Mouse (Mus musculus): ENCODE results near the gene Ddb2. TPM values are rescaled to one million over a fixed set of nuclear protein-coding genes. Genes with fewer than 3 reads are reported as not detected.

Ddb2 gene
- polyA plus RNA-seq, 1 experiment = 13.9 TPM

DNA sequence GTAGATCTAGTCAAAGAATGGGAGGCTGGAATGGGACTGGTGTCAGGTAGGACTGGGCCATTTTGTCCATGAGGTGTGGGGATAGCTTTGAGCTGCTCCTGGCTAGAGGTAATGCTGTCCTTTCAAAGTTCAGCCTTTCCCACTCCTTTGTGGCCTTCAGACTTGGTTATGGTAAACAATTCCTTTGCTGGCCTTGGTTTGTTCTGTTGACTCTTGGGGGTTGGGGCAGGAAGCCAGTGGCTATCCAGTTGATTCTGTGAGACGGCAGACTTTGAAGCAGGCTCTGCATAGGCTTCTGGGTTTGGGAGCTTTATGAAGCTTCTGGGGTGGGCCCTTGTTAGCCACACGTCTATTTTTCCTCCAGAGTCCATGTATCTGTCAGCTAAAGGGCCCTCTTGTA is 31.9 kb upstream of the Ddb2 start:
- TF ChIP-seq CTCF (IDR thresholded peaks at IDR 0.05; ENCODE audit: insufficient read depth, low read length) (no peak), POLR2A (IDR thresholded peaks at IDR 0.05; ENCODE audit: borderline replicate concordance, extremely low read depth, low read depth, low read length) (no peak)

DNA sequence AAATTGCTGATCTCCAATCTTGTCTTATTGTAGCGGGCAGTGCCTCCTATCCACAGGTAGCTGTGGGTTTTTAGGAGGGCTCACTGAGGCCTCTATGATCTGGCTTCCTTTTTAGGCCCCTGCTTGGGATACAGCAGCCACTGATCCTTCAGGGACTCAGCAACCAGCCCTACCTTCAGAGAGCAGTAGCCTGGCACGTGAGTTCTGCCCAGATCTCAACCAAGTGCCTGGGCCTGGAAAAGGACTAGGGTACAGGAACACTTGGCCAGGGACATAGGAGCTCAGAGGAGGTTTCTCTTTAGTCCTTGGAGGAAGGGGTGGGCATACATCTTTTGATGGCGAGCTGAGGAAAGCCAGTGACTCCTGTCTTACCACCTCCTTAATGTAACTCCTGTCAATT is 31.3 kb upstream of the Ddb2 start:
- no peak for DNase-seq
- no peak overlapping the region for H3K4me3 ChIP-seq (replicated peaks; ENCODE audit: extremely low read depth, low read depth, low read length)
- peaks cover 2% of the 10 kb centered on the region for H3K4me1 ChIP-seq (ENCODE audit: control insufficient read depth, insufficient read depth, low read length)
- TF ChIP-seq POLR2A (IDR thresholded peaks at IDR 0.05; ENCODE audit: borderline replicate concordance, extremely low read depth, low read depth, low read length) (no peak), CTCF (IDR thresholded peaks at IDR 0.05; ENCODE audit: insufficient read depth, low read length) (no peak)
- WGBS = 94% methylated on average over 3 of the region's 3 CpGs

More for the DNA sequence above, 31.9 kb upstream of the Ddb2 start:
- Histone ChIP-seq H3K4me1 (ENCODE audit: control insufficient read depth, insufficient read depth, low read length) (peaks cover 2% of the 10 kb centered on the region), H3K4me3 (replicated peaks; ENCODE audit: extremely low read depth, low read depth, low read length) (no peak overlapping the region)
- DNase-seq = no peak
- 57% methylated on average over 2 of the region's 2 CpGs for WGBS

DNA sequence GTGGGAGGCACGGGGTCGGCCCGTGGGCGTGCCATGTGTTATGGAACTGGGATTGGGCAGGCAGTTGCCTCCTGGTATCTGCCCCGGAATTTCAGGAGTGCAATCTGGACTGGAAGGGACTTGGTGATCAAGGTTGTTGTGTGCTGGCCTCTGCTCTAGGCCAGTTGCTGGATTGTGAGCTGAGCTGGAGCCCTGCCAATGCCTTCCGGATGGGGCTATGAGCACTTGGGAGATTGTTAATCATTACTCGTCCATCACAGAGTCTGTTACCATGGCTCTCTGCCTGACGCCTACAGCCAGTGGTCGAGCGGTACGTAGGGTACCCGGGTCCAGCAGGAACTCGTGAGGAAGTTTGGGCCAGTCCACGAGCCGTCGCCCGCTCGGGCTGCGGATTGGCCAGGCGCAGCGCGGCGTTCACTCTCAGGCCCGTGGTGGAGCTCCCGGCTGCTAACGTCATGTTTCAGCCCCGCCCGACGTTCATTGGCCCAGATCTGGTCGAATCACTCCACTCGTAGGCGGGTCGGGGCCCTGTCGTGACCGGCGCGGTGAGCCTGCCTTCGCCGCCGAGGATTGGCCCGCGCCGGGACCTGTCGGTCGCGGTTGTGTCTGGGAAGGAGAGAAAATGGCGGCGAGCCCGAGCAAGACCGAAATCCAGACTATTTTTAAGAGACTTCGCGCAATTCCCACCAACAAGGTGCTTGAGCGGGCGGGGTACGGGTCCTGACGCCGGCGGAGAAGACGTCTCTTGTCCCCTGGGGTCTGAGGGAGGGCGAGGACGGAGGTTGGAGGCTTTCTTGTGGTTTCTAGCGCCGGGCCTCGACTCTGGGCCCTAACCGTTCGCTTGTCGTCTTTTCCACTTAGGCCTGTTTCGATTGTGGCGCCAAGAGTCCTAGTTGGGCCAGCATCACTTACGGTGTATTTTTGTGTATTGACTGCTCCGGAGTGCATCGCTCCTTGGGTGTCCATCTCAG is 28.2 kb upstream of the Ddb2 start, which contains the start of gene Arfgap2:
Gene Arfgap2 (plus strand): TSS at position 264 of the 971 bp plus-strand sequence.
- DNase-seq = peak; percentile 96
- H3K4me3 ChIP-seq (replicated peaks; ENCODE audit: extremely low read depth, low read depth, low read length) = peak within 1 kb of the TSS; percentile 95
- TF ChIP-seq POLR2A (IDR thresholded peaks at IDR 0.05; ENCODE audit: borderline replicate concordance, extremely low read depth, low read depth, low read length) (peak; percentile 89), CTCF (IDR thresholded peaks at IDR 0.05; ENCODE audit: insufficient read depth, low read length) (no peak)
- WGBS = under 1% methylated on average over 72 of the region's 72 CpGs
- H3K4me1 ChIP-seq (ENCODE audit: control insufficient read depth, insufficient read depth, low read length) = peaks cover 2% of the 10 kb centered on the region

- Histone ChIP-seq H3K4me1 (ENCODE audit: control insufficient read depth, insufficient read depth, low read length) (peaks cover 2% of the 10 kb centered on the region), H3K4me3 (replicated peaks; ENCODE audit: extremely low read depth, low read depth, low read length) (no peak overlapping the region)
- TF ChIP-seq CTCF (IDR thresholded peaks at IDR 0.05; ENCODE audit: insufficient read depth, low read length) (no peak), POLR2A (IDR thresholded peaks at IDR 0.05; ENCODE audit: borderline replicate concordance, extremely low read depth, low read depth, low read length) (no peak)
- WGBS = 85% methylated on average over 17 of the region's 17 CpGs
- no peak for DNase-seq
Observed at GRCm38 (mm10) chr2:91263692-91264660, 27.2 kb upstream of the Ddb2 start.

- Histone ChIP-seq H3K4me1 (ENCODE audit: control insufficient read depth, insufficient read depth, low read length) (no peaks in the 10 kb centered on the region), H3K4me3 (replicated peaks; ENCODE audit: extremely low read depth, low read depth, low read length) (no peak overlapping the region)
- WGBS = 91% methylated on average over 1 of the region's 1 CpGs
- TF ChIP-seq POLR2A (IDR thresholded peaks at IDR 0.05; ENCODE audit: borderline replicate concordance, extremely low read depth, low read depth, low read length) (no peak), CTCF (IDR thresholded peaks at IDR 0.05; ENCODE audit: insufficient read depth, low read length) (no peak)
- no peak for DNase-seq
Observed at GRCm38 (mm10) chr2:91259493-91259892, 22.7 kb upstream of the Ddb2 start.

DNA sequence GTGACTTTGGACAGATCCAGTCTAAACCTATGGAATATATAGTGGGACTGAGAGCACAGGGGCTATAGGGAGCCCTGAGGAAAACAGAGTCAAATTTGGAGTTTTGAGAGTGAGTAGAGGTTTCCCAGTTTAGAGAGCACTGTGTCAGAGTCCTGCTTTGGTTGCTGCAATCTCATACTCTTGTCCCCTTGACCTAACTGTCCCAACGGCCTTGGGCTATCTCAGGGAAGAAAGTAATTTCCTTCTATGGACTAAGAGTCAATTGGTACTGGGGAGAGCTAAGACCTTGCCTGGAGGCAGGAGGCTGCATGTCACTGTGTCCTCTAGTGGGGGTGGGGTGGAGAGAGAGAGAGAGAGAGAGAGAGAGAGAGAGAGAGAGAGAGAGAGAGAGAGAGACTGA is 22.0 kb upstream of the Ddb2 start:
- no peak overlapping the region for H3K4me3 ChIP-seq (replicated peaks; ENCODE audit: extremely low read depth, low read depth, low read length)
- no peak for TF ChIP-seq POLR2A (IDR thresholded peaks at IDR 0.05; ENCODE audit: borderline replicate concordance, extremely low read depth, low read depth, low read length)
- no peak for TF ChIP-seq CTCF (IDR thresholded peaks at IDR 0.05; ENCODE audit: insufficient read depth, low read length)
- WGBS = 48% methylated on average over 1 of the region's 1 CpGs
- DNase-seq = no peak
- H3K4me1 ChIP-seq (ENCODE audit: control insufficient read depth, insufficient read depth, low read length) = no peaks in the 10 kb centered on the region

DNA sequence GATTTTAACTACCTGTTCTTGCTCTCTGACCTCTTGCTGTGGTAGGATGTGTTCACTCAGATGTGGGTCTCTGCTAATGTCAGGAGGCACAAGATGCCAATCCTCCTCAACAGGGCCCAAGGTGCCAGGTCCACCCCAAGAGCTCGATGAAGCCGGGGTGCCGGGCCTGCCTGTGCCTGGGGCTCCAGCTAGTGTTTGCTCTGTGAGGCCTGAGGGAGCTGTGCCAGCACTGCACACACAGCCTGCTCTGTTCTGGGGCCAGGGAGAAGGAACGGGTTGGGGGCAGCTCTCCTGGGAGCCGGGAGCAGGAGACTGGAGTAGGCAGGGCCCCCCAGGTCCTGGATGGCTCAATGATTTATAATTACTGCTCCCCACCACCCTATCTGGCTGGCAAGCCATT is 21.3 kb upstream of the Ddb2 start:
- Histone ChIP-seq H3K4me3 (replicated peaks; ENCODE audit: extremely low read depth, low read depth, low read length) (no peak overlapping the region), H3K4me1 (ENCODE audit: control insufficient read depth, insufficient read depth, low read length) (no peaks in the 10 kb centered on the region)
- 52% methylated on average over 5 of the region's 5 CpGs for WGBS
- no peak for DNase-seq
- TF ChIP-seq CTCF (IDR thresholded peaks at IDR 0.05; ENCODE audit: insufficient read depth, low read length) (no peak), POLR2A (IDR thresholded peaks at IDR 0.05; ENCODE audit: borderline replicate concordance, extremely low read depth, low read depth, low read length) (no peak)

GRCm38 (mm10) chr2:91257126-91257980 is 20.6 kb upstream of the Ddb2 start:
- Histone ChIP-seq H3K4me1 (ENCODE audit: control insufficient read depth, insufficient read depth, low read length) (no peaks in the 10 kb centered on the region), H3K4me3 (replicated peaks; ENCODE audit: extremely low read depth, low read depth, low read length) (peak overlapping the region; percentile 82)
- no peak for TF ChIP-seq CTCF (IDR thresholded peaks at IDR 0.05; ENCODE audit: insufficient read depth, low read length)
- TF ChIP-seq POLR2A (IDR thresholded peaks at IDR 0.05; ENCODE audit: borderline replicate concordance, extremely low read depth, low read depth, low read length) = no peak
- DNase-seq = peak; percentile 57
- 6% methylated on average over 22 of the region's 22 CpGs for WGBS

Measured in lung, adult 2 months (tissue).